ENCODE assay signal across 23 mouse cellular contexts in the genomic region with DNA sequence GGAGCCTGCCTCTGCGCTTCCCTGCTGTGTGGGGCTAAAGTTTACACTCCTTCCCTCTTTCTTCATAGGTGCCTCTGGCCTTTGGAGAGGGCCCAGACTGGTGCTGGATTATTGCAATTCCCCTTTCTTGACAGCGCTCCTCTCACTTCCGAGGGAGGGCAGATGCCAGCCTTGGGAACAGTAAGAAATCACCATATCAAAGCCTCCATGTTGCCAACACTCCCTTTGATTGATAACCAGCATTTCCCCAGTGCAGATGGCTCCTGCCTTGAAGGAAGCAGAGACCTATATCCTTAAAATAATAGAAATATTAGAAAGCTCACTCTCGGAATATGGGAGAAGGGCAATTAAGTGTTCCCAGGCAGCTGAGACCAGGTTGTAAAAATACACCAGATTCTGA.
A peak's percentile ranks its signal among the peaks of the same experiment; 100 is the strongest.
DNase-seq lines count a peak whose midpoint lies in the region; ATAC-seq and TF ChIP-seq lines count a peak whose summit lies in the region.
"Had no signal": no experiment of that assay in that cellular context is flagged by ENCODE, and none has a peak within 500 bp of the region (broad histone marks: within the 10 kb centered on the region; RNA-seq: fewer than 3 reads in every experiment).

No protein-coding gene starts in this region.

- no peaks in the 10 kb centered on the region for H3K27me3 ChIP-seq in hindbrain, embryonic 11.5 days (ENCODE audit: control insufficient read depth, insufficient read depth, low read length)
- H3K27me3 ChIP-seq in hindbrain, embryonic 13.5 days = no peaks in the 10 kb centered on the region
- no peaks in the 10 kb centered on the region for H3K27me3 ChIP-seq in midbrain, embryonic 14.5 days (ENCODE audit: control insufficient read depth, insufficient read depth, low read length)
- no peaks in the 10 kb centered on the region for H3K27me3 ChIP-seq in midbrain, embryonic 11.5 days (ENCODE audit: control insufficient read depth, insufficient read depth, low read length)
- no peaks in the 10 kb centered on the region for H3K27me3 ChIP-seq in forebrain, postnatal 0 days (ENCODE audit: insufficient read depth, low read length)
- H3K27me3 ChIP-seq: CH12.LX; limb, embryonic 12.5 days; neural tube, embryonic 13.5 days had no signal

- no peak overlapping the region for H3K9ac ChIP-seq in hindbrain, embryonic 11.5 days (ENCODE audit: low read depth, low read length)
- H3K9ac ChIP-seq in hindbrain, embryonic 13.5 days = no peak overlapping the region
- no peak overlapping the region for H3K9ac ChIP-seq in midbrain, embryonic 14.5 days (replicated peaks; ENCODE audit: low read length)
- H3K9ac ChIP-seq in midbrain, embryonic 11.5 days (ENCODE audit: low read length) = no peak overlapping the region
- H3K9ac ChIP-seq in forebrain, postnatal 0 days = no peak overlapping the region
- H3K9ac ChIP-seq: limb, embryonic 12.5 days; liver, postnatal 0 days; neural tube, embryonic 13.5 days had no signal

- 47% methylated on average over 4 of the region's 4 CpGs for WGBS in hindbrain, embryonic 11.5 days
- 40% methylated on average over 4 of the region's 4 CpGs for WGBS in hindbrain, embryonic 13.5 days
- WGBS in midbrain, embryonic 14.5 days = 55% methylated on average over 4 of the region's 4 CpGs
- 71% methylated on average over 4 of the region's 4 CpGs for WGBS in midbrain, embryonic 11.5 days
- 34% methylated on average over 4 of the region's 4 CpGs for WGBS in forebrain, postnatal 0 days

- TF ChIP-seq CTCF in forebrain, postnatal 0 days (IDR thresholded peaks at IDR 0.05; ENCODE audit: low read depth) = no peak

- peak; percentile 62 for ATAC-seq in hindbrain, embryonic 11.5 days (ENCODE audit: low FRiP score)
- no peak for ATAC-seq in hindbrain, embryonic 13.5 days (ENCODE audit: low FRiP score)
- peak; percentile 18; the same call in 1 of the 2 replicates for ATAC-seq in midbrain, embryonic 14.5 days (ENCODE audit: low FRiP score, low TSS enrichment)
- ATAC-seq in midbrain, embryonic 11.5 days (ENCODE audit: low FRiP score) = no peak
- peak; percentile 67 for ATAC-seq in forebrain, postnatal 0 days
- ATAC-seq: liver, postnatal 0 days; Patski had no signal

- H3K36me3 ChIP-seq in hindbrain, embryonic 11.5 days (ENCODE audit: control insufficient read depth, insufficient read depth, low read length) = no peaks in the 10 kb centered on the region
- no peaks in the 10 kb centered on the region for H3K36me3 ChIP-seq in hindbrain, embryonic 13.5 days
- H3K36me3 ChIP-seq in midbrain, embryonic 14.5 days (ENCODE audit: control insufficient read depth, insufficient read depth, low read length) = no peaks in the 10 kb centered on the region
- no peaks in the 10 kb centered on the region for H3K36me3 ChIP-seq in midbrain, embryonic 11.5 days (ENCODE audit: control insufficient read depth, insufficient read depth, low read length)
- no peaks in the 10 kb centered on the region for H3K36me3 ChIP-seq in forebrain, postnatal 0 days (ENCODE audit: insufficient read depth)
- H3K36me3 ChIP-seq: G1E; limb, embryonic 12.5 days; neural tube, embryonic 13.5 days had no signal

- H3K4me2 ChIP-seq in hindbrain, embryonic 11.5 days (replicated peaks; ENCODE audit: low read depth, low read length) = no peak overlapping the region
- no peak overlapping the region for H3K4me2 ChIP-seq in hindbrain, embryonic 13.5 days
- no peak overlapping the region for H3K4me2 ChIP-seq in midbrain, embryonic 14.5 days (ENCODE audit: low read length)
- no peak overlapping the region for H3K4me2 ChIP-seq in midbrain, embryonic 11.5 days
- no peak overlapping the region for H3K4me2 ChIP-seq in forebrain, postnatal 0 days (ENCODE audit: low read depth)
- H3K4me2 ChIP-seq: limb, embryonic 12.5 days; liver, embryonic 11.5 days; neural tube, embryonic 13.5 days had no signal

- no peaks in the 10 kb centered on the region for H3K9me3 ChIP-seq in hindbrain, embryonic 11.5 days (ENCODE audit: control insufficient read depth, low read length)
- H3K9me3 ChIP-seq in hindbrain, embryonic 13.5 days = no peaks in the 10 kb centered on the region
- H3K9me3 ChIP-seq in midbrain, embryonic 14.5 days (ENCODE audit: control insufficient read depth, low read length) = no peaks in the 10 kb centered on the region
- no peaks in the 10 kb centered on the region for H3K9me3 ChIP-seq in midbrain, embryonic 11.5 days (ENCODE audit: control insufficient read depth, low read length)
- H3K9me3 ChIP-seq in forebrain, postnatal 0 days (ENCODE audit: low read length) = no peaks in the 10 kb centered on the region
- H3K9me3 ChIP-seq: G1E; limb, embryonic 12.5 days; neural tube, embryonic 13.5 days had no signal

- DNase-seq in hindbrain, embryonic 11.5 days (ENCODE audit: low spot score) = no peak
- no peak for DNase-seq in midbrain, embryonic 14.5 days
- no peak for DNase-seq in midbrain, embryonic 11.5 days (ENCODE audit: low spot score, missing footprints)
- DNase-seq in embryo, embryonic 11 days = peak; percentile 8
- DNase-seq in forebrain, postnatal 0 days = peak; percentile 19
- no peak for DNase-seq in gastrocnemius, adult 8-10 months (ENCODE audit: low spot score in 2 of 2)
- DNase-seq in frontal cortex, postnatal 36 days (ENCODE audit: low spot score in 2 of 2) = no peak
- DNase-seq: adrenal gland, postnatal 36 days; B cell, adult 2 months; cerebellum, adult 11-12 months; cerebellum, postnatal 10 days; gastrocnemius, postnatal 14 days; kidney, adult 11 months; liver, postnatal 0 days; lung, postnatal 14 days had no signal

- H3K4me1 ChIP-seq in hindbrain, embryonic 11.5 days (replicated peaks; ENCODE audit: control insufficient read depth, insufficient read depth, low read length) = no peaks in the 10 kb centered on the region
- peaks cover 14% of the 10 kb centered on the region for H3K4me1 ChIP-seq in hindbrain, embryonic 13.5 days (replicated peaks)
- H3K4me1 ChIP-seq in midbrain, embryonic 14.5 days (ENCODE audit: control insufficient read depth, insufficient read depth, low read length) = 0 out of 2 replicates have a peak, but pooled peaks cover 4% of the 10 kb centered on the region
- no peaks in the 10 kb centered on the region; the same call in 1 of the 2 replicates for H3K4me1 ChIP-seq in midbrain, embryonic 11.5 days (ENCODE audit: control insufficient read depth, insufficient read depth, low read length)
- no peaks in the 10 kb centered on the region for H3K4me1 ChIP-seq in forebrain, postnatal 0 days (ENCODE audit: insufficient read depth)

- no peak overlapping the region for H3K4me3 ChIP-seq in hindbrain, embryonic 11.5 days (ENCODE audit: low read depth, low read length)
- H3K4me3 ChIP-seq in hindbrain, embryonic 13.5 days = no peak overlapping the region
- H3K4me3 ChIP-seq in midbrain, embryonic 14.5 days (replicated peaks; ENCODE audit: low read depth, low read length) = no peak overlapping the region
- no peak overlapping the region for H3K4me3 ChIP-seq in midbrain, embryonic 11.5 days (ENCODE audit: low read depth, low read length)
- no peak overlapping the region for H3K4me3 ChIP-seq in forebrain, postnatal 0 days (ENCODE audit: low read depth, low read length)
- H3K4me3 ChIP-seq: limb, embryonic 12.5 days; neural tube, embryonic 13.5 days had no signal

- H3K27ac ChIP-seq in hindbrain, embryonic 11.5 days (ENCODE audit: low read depth, low read length) = no peak overlapping the region
- H3K27ac ChIP-seq in hindbrain, embryonic 13.5 days = no peak overlapping the region
- no peak overlapping the region for H3K27ac ChIP-seq in midbrain, embryonic 14.5 days (replicated peaks; ENCODE audit: low read depth, low read length)
- H3K27ac ChIP-seq in midbrain, embryonic 11.5 days (ENCODE audit: low read depth, low read length) = no peak overlapping the region
- H3K27ac ChIP-seq in forebrain, postnatal 0 days (ENCODE audit: low read depth, low read length) = no peak overlapping the region
- H3K27ac ChIP-seq: kidney, postnatal 0 days; neural tube, embryonic 13.5 days had no signal

Comparison
In these comparisons a context has a peak if more than half of its experiments do, and no peak if none do; other contexts are left out.
1. ATAC-seq: peak in hindbrain, embryonic 11.5 days (single experiment), midbrain, embryonic 14.5 days (single experiment) and forebrain, postnatal 0 days (single experiment); none in hindbrain, embryonic 13.5 days (single experiment) and midbrain, embryonic 11.5 days (single experiment).
2. DNase-seq: peak in embryo, embryonic 11 days (single experiment) and forebrain, postnatal 0 days (single experiment); none in hindbrain, embryonic 11.5 days (single experiment), midbrain, embryonic 14.5 days (single experiment), midbrain, embryonic 11.5 days (single experiment), gastrocnemius, adult 8-10 months (0 of 2) and frontal cortex, postnatal 36 days (0 of 2).